Mouse (Mus musculus) urinary bladder, postnatal 25 days (tissue): Measurements from ENCODE around the gene Pex12.
"Not testable (repeated sequence)": the region's sequence is repeated elsewhere in the genome, so short reads cannot be mapped to it uniquely, and the experiment has no call there.

Experiments used
- DNase-seq: peaks from one replicate; pipeline ENCODE4 v3.0.0; 2022; ENCODE audit warnings: low spot score

Pex12 gene

GRCm38 (mm10) chr11:83286566-83286965, 15.8 kb downstream of the Pex12 start, which contains the start of gene Slfn14:
Gene Slfn14, minus strand, starts transcription at chr11:83286726.
- DNase-seq = no peak

- no peak for DNase-seq
Measured at GRCm38 (mm10) chr11:83285627-83286026, 16.8 kb downstream of the Pex12 start.

DNA sequence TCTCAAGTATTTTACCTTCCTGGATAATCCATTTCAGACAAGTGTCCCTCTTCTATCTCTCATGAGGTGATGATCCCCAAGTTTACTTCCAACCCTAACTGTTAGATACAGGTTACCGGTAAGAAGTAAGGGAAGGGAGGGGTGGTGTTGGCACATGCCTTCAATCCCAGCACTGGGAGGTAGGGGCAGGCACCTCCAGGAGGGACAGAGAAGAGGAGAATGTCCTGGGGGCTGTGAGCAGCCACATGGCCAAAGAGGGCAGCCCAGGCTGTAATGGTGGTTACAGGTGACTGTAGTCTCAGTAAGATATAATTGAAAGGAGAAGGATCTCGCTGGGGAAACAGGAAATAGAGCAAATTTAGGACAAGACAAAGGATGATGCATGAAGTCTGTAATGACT, 20.3 kb downstream of the Pex12 start:
- DNase-seq = no peak

DNA sequence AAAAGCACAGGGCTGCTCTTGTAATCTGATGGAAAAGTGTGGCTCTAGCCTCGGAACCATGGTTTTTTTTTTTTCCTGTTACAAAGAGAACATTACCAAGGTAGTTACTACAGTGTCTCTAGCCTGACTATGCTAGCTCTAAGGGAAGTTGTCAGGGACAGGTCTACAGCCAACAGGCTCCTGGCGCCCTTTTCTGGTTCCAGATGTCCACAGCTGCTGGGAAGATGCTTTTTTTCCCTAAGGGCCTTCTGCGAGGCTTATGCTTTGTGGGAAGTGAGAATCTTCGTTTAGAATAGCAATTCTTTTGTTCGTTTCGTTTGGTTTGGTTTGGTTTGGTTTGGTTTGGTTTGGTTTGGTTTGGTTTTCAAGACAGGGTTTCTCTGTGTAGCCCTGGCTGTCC, 22.7 kb downstream of the Pex12 start:
- DNase-seq = no peak

- DNase-seq = no peak
Measured at GRCm38 (mm10) chr11:83279024-83279423, 23.4 kb downstream of the Pex12 start.

GRCm38 (mm10) chr11:83276251-83276650, 26.1 kb downstream of the Pex12 start:
- no peak for DNase-seq

- DNase-seq = no peak
Measured at GRCm38 (mm10) chr11:83271951-83272843, 30.2 kb downstream of the Pex12 start.

GRCm38 (mm10) chr11:83271151-83271950, 31.0 kb downstream of the Pex12 start:
- peak; percentile 65 for DNase-seq

DNA sequence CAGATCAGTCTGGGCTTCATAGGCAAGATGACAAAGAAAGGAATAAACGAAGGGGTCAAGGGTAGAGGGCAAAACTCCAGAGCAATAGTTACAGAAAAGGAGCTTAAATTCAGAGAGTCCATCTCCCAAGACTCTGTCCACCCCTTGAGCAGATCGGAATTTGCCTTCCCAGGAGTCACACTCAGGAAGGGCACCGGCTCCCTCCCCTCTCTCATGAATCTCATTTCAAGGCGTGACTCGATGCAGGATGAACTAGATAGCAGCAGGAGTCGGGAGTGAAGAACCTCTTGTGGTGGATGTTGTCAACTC, 31.6 kb downstream of the Pex12 start:
- DNase-seq = no peak

DNA sequence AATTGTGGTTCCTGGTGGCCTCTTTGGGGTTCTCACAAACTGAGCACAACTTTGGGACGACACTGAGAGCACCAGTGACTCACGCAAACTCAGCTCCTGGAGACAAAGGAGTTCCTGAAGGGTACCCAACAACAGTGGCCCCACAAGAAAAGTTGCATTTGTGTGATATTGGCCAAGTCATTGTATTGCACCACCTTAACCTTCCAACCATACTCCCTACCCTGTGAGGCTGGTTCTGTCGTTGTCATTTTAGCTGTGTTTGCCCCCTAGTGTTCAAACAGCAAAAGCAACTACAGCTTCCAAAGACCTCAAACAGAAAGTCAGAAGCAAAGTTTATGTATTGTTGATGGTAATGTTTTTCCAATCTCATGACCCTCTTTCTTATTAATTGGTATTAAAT, 39.2 kb downstream of the Pex12 start:
- no peak for DNase-seq

GRCm38 (mm10) chr11:83262673-83263072, 39.7 kb downstream of the Pex12 start:
- DNase-seq = no peak

DNA sequence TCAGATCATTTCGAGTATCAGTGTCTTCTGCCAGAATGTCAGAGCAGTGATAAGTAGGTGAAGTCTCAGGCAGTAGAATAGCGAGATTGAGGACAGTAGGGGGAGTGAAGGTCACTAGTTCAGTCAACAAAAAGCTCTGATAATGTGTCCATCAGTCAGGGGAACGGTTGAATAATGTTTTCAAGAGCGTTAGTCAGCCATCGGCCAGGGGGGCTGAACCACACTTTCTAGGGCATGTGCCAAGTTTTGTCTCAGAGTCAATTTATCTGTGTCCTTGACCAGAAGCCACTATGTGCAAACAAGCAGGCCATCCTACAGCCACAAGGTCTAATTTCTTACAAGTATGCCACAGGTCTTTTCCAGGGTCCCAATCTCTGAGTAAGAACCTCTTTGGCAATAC, 45.2 kb downstream of the Pex12 start:
- DNase-seq = not testable (repeated sequence)
